Mouse (Mus musculus) myocyte (in vitro differentiated cells): ENCODE measurements around the gene Phox2a.

ENCODE experiments used
- CEBPB ChIP-seq: IDR thresholded peaks from 2 replicates; pipeline ENCODE4 v1.6.1; 2011; ENCODE audit warnings: mild to moderate bottlenecking, moderate library complexity; ENCODE audit not compliant: poor library complexity, insufficient read depth, severe bottlenecking
- E2F4 ChIP-seq: IDR thresholded peaks from one replicate; pipeline ENCODE4 v1.6.1; 2011; ENCODE audit warnings: mild to moderate bottlenecking, control low read depth, moderate library complexity; ENCODE audit not compliant: insufficient read depth
- POLR2A ChIP-seq: IDR thresholded peaks from one replicate; pipeline ENCODE4 v1.6.1; 2011; ENCODE audit warnings: low read depth, mild to moderate bottlenecking, control low read depth, moderate library complexity; ENCODE audit not compliant: insufficient read length
- POLR2AphosphoS2 ChIP-seq: IDR thresholded peaks from one replicate; pipeline ENCODE4 v1.6.1; 2011; ENCODE audit warnings: low read depth, control low read depth; ENCODE audit not compliant: insufficient read length
- USF1 ChIP-seq: IDR thresholded peaks from one replicate; pipeline ENCODE4 v1.6.1; 2011; ENCODE audit warnings: low read depth, mild to moderate bottlenecking, control low read depth, moderate library complexity

- no peak for TF ChIP-seq POLR2A
- TF ChIP-seq POLR2AphosphoS2, result no peak
- no peak for TF ChIP-seq E2F4
- no peak for TF ChIP-seq CEBPB
- no peak for TF ChIP-seq USF1
Observed at GRCm38 (mm10) chr7:101837154-101837605, 19.1 kb downstream of the Phox2a start.
